Comparison of ENCODE assay signal across 15 mouse cellular contexts in the genomic region with DNA sequence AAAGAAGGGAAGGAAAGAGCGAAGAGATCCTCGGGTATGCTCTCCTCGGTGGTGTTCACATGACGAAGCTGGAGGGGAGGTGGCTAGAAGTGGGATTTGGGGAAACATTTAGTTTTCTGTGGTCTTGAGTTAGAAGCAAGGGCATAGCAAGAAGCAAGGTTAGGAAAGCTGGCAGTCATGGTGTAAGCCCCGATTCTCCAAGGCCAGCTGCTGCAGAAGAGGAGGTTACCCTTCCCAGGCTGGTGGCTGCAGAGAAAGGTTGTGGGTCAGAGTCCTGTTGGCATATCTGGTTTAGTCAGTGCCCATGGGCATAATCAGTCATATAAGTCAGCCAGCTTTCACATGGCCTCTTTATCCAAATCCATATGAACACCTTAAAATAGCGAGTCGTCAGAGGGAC.
"Had no signal": no experiment of that assay in that cellular context is flagged by ENCODE, and none has a peak within 500 bp of the region (broad histone marks: within the 10 kb centered on the region; RNA-seq: fewer than 3 reads in every experiment).

No protein-coding gene starts in this region.

- H3K4me1 ChIP-seq: liver, embryonic 13.5 days had no signal

- H3K9me3 ChIP-seq: liver, embryonic 13.5 days; midbrain, embryonic 13.5 days had no signal

- H3K9ac ChIP-seq: liver, embryonic 13.5 days; midbrain, embryonic 13.5 days had no signal

- H3K27ac ChIP-seq: left cerebral cortex, adult 2 months; liver, embryonic 13.5 days; macrophage; midbrain, embryonic 13.5 days; stomach, postnatal 0 days had no signal

- H3K4me3 ChIP-seq: left cerebral cortex, adult 2 months; liver, embryonic 13.5 days; midbrain, embryonic 13.5 days had no signal

- H3K36me3 ChIP-seq: liver, embryonic 13.5 days; midbrain, embryonic 13.5 days had no signal

- DNase-seq: kidney, adult 18-20 months; kidney, adult 9 months; kidney, postnatal 14 days; kidney, postnatal 4 days; layer of hippocampus, adult 9-11 months; liver, embryonic 13.5 days; lung, adult 2 months; lung, postnatal 14 days; thymus, adult 18-20 months; thymus, postnatal 36 days had no signal

- ATAC-seq: midbrain, embryonic 13.5 days; midbrain, embryonic 16.5 days had no signal

- H3K4me2 ChIP-seq: liver, embryonic 13.5 days; midbrain, embryonic 13.5 days had no signal
